Comparison of ENCODE assay signal across 30 mouse cellular contexts in the genomic region with DNA sequence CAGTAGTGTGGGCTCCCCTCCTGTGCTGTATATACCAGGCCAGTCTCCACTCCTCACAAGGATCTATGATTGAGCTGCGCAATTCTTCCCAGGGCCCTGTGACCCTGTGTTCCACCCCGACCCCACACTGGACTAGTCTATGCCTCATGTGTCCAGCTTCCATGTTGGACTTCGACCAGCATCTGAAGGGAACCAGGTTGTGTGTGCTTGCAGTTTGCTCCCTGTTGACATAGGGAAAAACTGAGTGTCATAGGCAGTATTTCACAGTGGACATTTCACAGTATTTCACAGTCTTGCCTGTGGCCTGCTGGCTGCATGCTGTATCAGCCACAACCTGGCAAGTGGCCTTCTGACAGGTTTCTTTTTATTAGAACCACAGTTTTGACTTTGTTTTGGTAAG.
"Had no signal": no experiment of that assay in that cellular context is flagged by ENCODE, and none has a peak within 500 bp of the region (broad histone marks: within the 10 kb centered on the region; RNA-seq: fewer than 3 reads in every experiment).

No protein-coding gene starts in this region.

- H3K27ac ChIP-seq: left cerebral cortex, adult 2 months; limb, embryonic 10.5 days; limb, embryonic 12.5 days; limb, embryonic 13.5 days; limb, embryonic 15.5 days; liver, embryonic 13.5 days; liver, embryonic 14.5 days; liver, embryonic 15.5 days; lung, embryonic 15.5 days; macrophage; midbrain, embryonic 10.5 days; midbrain, embryonic 12.5 days; midbrain, embryonic 13.5 days; midbrain, embryonic 15.5 days; neural tube, embryonic 12.5 days had no signal

- H3K27me3 ChIP-seq: limb, embryonic 12.5 days; limb, embryonic 13.5 days; limb, embryonic 15.5 days; liver, embryonic 13.5 days; liver, embryonic 15.5 days; lung, embryonic 15.5 days; megakaryocyte, embryonic 14.5 days; midbrain, embryonic 12.5 days; midbrain, embryonic 13.5 days; midbrain, embryonic 15.5 days; neural tube, embryonic 12.5 days had no signal

- DNase-seq: left cerebral cortex, postnatal 4 days; liver, embryonic 13.5 days; lung, adult 18-20 months; lung, adult 2 months; lung, embryonic 14.5 days; lung, postnatal 10 days; lung, postnatal 14 days; lung, postnatal 36 days; lung, postnatal 4 days; midbrain, embryonic 14.5 days had no signal

- H3K4me1 ChIP-seq: lung, embryonic 15.5 days had no signal

- H3K9ac ChIP-seq: limb, embryonic 12.5 days; limb, embryonic 13.5 days; limb, embryonic 15.5 days; liver, embryonic 13.5 days; liver, embryonic 14.5 days; liver, embryonic 15.5 days; lung, embryonic 14.5 days; lung, embryonic 15.5 days; midbrain, embryonic 12.5 days; midbrain, embryonic 13.5 days; midbrain, embryonic 15.5 days; neural tube, embryonic 12.5 days had no signal

- ATAC-seq: lung, postnatal 0 days; midbrain, embryonic 13.5 days; midbrain, embryonic 15.5 days; midbrain, embryonic 16.5 days had no signal

- H3K4me3 ChIP-seq: left cerebral cortex, adult 2 months; limb, embryonic 10.5 days; limb, embryonic 12.5 days; limb, embryonic 13.5 days; limb, embryonic 15.5 days; liver, embryonic 13.5 days; liver, embryonic 15.5 days; lung, embryonic 15.5 days; megakaryocyte, embryonic 14.5 days; midbrain, embryonic 10.5 days; midbrain, embryonic 12.5 days; midbrain, embryonic 13.5 days; midbrain, embryonic 15.5 days; myocyte; neural tube, embryonic 12.5 days had no signal

- H3K9me3 ChIP-seq: limb, embryonic 10.5 days; limb, embryonic 12.5 days; limb, embryonic 13.5 days; limb, embryonic 15.5 days; liver, embryonic 13.5 days; liver, embryonic 15.5 days; lung, embryonic 15.5 days; megakaryocyte, embryonic 14.5 days; midbrain, embryonic 10.5 days; midbrain, embryonic 12.5 days; midbrain, embryonic 13.5 days; midbrain, embryonic 15.5 days; neural tube, embryonic 12.5 days had no signal

- H3K4me2 ChIP-seq: limb, embryonic 12.5 days; limb, embryonic 13.5 days; limb, embryonic 15.5 days; liver, embryonic 11.5 days; liver, embryonic 13.5 days; liver, embryonic 15.5 days; lung, embryonic 14.5 days; lung, embryonic 15.5 days; midbrain, embryonic 11.5 days; midbrain, embryonic 12.5 days; midbrain, embryonic 13.5 days; midbrain, embryonic 15.5 days; neural tube, embryonic 12.5 days had no signal
